Mouse (Mus musculus) left cerebral cortex, adult 8-10 months (tissue): ENCODE data around the gene Nxph4. TPM values are rescaled to one million over a fixed set of nuclear protein-coding genes. Genes with fewer than 3 reads are reported as not detected.

Experiments used
- DNase-seq, 2 experiments: peaks; one replicate each; pipeline ENCODE4 v3.0.0; 2022; ENCODE audit warnings: low spot score in 2 of 2
- total RNA-seq, 4 experiments: library from RNA; stranded (reverse); gene quantifications; 2 replicates each; pipeline ENCODE4 v1.2.4; 2022

The Nxph4 gene
- total RNA-seq, 4 experiments from 2014 or later = 6.6 to 9.7 (median 8.4) TPM

DNA sequence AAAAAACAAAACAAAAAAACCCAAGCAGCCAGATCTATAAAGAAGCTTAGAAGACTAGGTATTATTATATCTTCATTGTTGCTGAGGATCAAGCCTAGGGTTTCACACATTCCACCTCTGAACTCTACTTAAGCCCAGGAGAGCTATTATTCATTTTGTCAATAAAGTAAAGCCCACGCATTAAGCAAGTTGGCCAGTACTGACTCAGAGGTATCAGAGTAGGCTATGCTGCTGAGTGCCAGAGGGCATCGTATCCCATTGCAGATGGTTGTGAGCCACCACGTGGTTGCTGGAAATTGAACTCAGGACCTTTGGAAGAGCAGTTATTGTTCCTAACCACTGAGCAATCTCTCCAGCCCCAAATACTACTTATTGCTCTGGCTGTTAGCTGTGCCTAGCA is 9.6 kb upstream of the Nxph4 start:
- DNase-seq = no peak

DNA sequence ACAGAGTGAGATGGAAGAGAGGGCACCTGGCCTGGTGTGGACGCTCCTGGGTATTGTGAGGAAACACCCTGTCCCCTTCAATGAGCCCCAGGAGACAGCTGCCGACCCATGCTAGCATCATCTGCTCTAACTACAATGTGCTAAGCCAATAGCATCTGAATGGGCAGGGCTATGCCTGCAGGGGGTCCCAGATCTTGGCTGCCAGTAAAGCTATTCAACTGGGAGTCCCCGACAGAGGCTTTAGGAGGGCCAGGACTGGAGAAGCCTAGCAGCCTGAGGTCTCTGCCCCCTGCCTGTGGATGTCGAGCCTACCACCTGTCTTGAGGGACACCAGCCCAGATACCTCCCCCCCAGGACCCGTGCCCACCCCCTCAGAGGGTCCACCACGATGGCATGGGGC is 8.4 kb upstream of the Nxph4 start:
- no peak for DNase-seq

- DNase-seq = no peak
These were observed 7.7 kb upstream of the Nxph4 start for GRCm38 (mm10) chr10:127542084-127542483.

DNA sequence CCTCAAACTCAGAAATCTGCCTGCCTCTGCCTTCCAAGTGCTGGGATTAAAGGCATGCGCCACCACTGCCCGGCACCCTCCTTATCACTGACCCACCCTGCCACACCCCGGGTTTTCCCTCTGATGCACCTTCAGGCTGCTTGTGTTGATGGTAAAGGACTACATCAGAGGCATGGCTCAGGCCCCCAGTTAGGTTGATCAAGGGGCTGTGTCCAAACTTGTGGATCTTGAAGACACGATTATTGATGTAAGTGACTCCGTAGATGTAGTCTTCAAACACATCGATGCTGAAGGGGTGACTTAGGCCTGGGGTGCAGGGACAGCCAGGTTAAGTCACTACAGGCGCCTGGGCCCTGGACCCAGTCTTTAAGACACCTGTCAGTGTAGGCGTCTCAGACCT is 7.2 kb upstream of the Nxph4 start:
- DNase-seq = no peak

- peak; percentile 65 to 76 for DNase-seq
These were observed 3.7 kb upstream of the Nxph4 start for GRCm38 (mm10) chr10:127537854-127538583.

DNA sequence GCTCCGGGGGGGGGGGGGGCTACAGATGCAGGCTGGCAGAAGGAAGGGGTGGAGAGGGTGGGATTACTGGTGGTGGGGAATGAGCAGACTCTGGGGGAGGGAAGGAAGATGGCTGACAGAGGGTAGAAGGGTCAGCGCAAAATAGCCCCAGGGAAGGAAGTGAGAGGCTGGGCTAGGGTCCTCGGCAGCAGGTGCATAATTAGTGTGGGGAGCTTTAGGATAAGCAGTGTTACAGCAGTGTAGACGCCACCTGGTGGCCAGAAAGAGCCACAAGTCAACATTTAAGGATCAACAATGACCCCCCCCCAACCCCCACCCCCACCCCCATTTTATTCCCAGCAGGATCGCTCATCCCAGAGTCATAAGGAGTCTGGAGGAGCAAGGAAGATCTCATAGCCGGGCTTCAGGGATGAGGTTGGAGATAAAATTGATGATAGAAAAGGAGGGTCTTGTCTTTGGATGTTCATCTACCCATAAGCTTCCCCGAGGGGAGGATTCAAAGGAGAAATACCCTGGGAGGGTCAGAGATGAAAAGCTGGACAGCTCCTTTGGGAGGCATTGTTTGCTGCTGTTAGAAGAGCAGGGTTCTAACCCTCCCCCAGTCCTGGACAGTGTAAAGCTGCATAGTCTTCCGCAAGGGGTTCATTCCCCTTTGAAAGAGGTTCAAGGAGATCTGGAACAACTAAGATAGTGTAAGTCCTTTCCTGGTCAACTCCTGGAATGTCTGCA is 2.4 kb upstream of the Nxph4 start:
- DNase-seq = no peak

DNA sequence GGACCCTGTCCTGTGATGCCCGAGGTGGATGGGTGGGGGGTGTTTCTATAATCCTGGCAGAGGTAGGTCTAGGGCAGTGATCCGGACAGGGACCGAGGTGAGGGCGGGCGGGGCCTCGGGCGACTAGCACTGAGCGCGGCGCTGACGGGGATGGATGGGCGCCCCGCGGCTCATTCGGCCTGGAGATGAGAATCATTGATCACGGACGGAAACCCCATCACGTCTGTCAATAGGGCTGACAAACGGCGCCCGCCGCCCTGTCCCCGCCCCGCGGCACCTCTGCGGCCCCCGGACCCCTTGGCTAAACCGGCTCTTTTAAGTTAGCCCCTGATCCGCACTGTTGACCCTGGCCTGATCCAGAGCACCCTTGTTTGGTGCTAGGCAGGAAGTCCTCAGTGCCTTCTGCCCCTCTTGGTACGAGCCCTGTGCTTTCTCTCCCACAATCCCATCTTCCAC is 598 bp upstream of the Nxph4 start:
- no peak for DNase-seq

- DNase-seq = no peak
These were observed 2.8 kb downstream of the Nxph4 start for GRCm38 (mm10) chr10:127531548-127531947.

- no peak for DNase-seq
These were observed 3.4 kb downstream of the Nxph4 start for GRCm38 (mm10) chr10:127530945-127531344.

- DNase-seq = no peak
These were observed 6.9 kb downstream of the Nxph4 start for GRCm38 (mm10) chr10:127527481-127527880.

- no peak for DNase-seq
These were observed 7.7 kb downstream of the Nxph4 start for GRCm38 (mm10) chr10:127526681-127527080.

- DNase-seq = no peak
These were observed 8.3 kb downstream of the Nxph4 start for GRCm38 (mm10) chr10:127526048-127526447.

DNA sequence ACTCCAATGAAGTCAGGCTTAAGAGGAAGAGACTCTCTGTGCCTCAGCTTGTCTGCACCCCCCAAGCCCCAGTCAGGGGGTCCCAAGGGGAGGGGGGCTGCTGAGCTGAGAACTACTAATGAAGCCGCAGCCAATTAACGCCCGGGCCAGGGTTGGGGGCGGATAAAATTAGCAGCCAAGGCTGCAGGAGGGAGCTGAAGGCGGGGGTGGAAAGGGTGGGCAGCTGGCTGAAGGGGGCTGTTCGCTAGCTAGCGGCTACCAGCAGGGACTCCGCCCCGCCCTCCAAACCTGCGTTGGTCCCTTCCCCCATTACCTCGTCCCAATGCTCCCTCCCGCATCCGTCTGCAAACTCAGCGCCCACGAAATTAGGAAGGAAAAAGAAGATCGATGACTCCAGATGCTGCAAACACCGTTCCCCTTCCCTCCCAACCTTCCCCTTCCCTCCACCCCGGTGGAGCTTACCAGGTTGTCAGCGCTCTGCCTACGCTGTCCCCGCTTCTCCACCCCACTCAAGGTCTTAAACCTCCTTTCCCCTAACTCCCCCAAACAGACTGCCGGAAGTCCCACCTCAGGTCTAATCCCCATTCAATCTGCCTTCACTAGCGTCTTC is 9.6 kb downstream of the Nxph4 start:
- no peak for DNase-seq

DNA sequence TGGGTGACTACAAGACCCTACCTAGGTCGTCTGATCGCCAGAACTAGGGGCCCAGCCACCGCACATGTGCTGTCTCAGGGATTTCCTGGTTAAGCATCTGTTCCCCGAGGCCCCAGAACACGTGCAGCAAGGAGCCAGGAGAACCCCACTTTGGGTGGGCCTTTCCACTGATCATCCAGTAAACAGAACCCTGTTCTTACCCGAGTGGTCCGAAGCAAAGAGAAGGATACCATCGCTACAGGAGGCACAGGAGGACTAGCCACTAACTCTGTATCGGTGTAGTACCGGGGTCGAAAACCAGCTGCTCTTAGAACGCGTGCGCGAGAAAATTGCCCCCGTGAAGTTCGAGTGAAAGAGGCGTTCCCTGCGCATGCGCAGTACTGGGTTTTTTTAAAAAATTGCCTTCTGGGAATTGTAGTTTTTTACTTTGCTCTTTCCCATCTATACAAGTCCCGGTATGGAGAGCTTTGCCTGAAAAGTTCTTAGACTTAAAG is 12.2 kb downstream of the Nxph4 start, which contains the start of gene Shmt2:
TSS of gene Shmt2 (minus strand) at position 357 of the 494 bp plus-strand sequence.
- DNase-seq = peak; percentile 73 to 74

DNA sequence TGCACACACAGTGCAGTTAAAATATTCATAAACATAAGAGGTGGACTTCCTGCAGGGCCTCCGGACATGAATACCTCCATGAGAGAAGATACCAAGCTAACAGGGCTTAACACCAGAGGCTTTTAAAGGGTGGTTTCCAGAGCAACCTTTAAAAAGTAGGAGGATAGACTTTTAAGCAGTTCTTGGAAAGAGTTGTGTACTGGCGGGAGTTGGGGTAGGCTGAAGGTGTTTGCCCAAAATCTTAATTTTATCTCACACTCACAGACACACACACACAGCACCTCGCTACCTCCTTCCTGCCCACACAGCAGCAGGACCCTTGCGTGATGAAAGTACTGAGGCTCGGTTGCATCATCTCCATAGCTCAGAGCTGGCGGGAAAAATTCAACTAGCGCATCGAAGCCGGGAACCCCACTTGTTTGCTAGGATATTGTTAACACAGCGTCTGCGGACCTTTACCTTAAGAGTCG is 12.7 kb downstream of the Nxph4 start:
- DNase-seq = no peak

DNA sequence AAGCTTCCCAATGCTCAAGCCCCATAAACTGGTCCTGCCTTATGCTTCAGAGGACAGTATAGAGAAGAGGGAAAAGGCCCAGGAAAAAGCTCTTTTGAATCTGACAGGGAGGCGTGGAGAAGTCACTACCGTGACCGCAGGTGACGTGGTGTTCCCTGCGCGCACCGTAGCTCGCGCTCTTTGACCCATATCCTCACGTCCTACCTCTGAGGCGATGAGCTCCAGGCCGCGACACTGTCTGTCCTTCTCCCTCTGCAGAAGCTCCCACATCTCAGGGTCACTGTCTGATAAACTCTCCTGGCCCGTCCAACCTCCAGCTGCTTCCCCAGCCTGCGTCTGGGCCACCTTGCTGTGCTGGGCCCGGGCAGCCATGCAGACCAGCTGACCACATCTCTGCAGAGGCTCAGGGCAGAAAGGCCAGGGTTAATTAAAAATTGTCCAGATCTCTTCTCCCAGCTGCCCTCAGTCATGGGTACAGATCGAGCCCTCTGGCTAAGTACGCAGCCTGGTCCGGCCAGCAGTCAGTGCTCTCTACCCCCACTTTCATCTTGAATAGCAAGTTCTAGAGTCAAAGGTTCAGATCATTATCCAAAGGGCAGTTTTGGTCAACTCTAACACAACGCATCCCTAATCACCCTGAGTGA is 13.5 kb downstream of the Nxph4 start:
- DNase-seq = no peak

- no peak for DNase-seq
These were observed 14.3 kb downstream of the Nxph4 start for GRCm38 (mm10) chr10:127519903-127520713.

GRCm38 (mm10) chr10:127519041-127519701 is 15.2 kb downstream of the Nxph4 start:
- DNase-seq = no peak

GRCm38 (mm10) chr10:127517941-127518340 is 16.4 kb downstream of the Nxph4 start:
- DNase-seq = no peak
